Mouse (Mus musculus): ENCODE data around the gene Hist1h2bk. TPM values are rescaled to one million over a fixed set of nuclear protein-coding genes. Genes with fewer than 3 reads are reported as not detected.
A peak's percentile ranks its signal among the peaks of the same experiment; 100 is the strongest.
"Not testable (repeated sequence)": the region's sequence is repeated elsewhere in the genome, so short reads cannot be mapped to it uniquely, and the experiment has no call there.

Hist1h2bk gene
- 4.4 and 5.4 TPM in 2 replicates for polyA plus RNA-seq (2015; fragmentation: Nextera tagmentation; extraction: Ambion mirVana)

GRCm38 (mm10) chr13:22035267-22036148 is at the start of gene Hist1h2bk, which contains the start of gene Hist1h2ah:
TSS of gene Hist1h2bk (plus strand) at chr13:22035870.
TSS of gene Hist1h2ah (minus strand) at chr13:22035568.
- under 1% methylated on average over 25 of the region's 69 CpGs for WGBS (ENCODE audit: insufficient replicate concordance)
- Histone ChIP-seq H3K4me2 (peak within 1 kb of the TSS; percentile 75), H3K4me1 (replicated peaks) (peaks cover 57% of the 10 kb centered on the region), H3K27ac (replicated peaks) (peak within 1 kb of the TSS; percentile 100), H3K4me3 (replicated peaks) (peak within 1 kb of the TSS; percentile 58), H3K9ac (peak within 1 kb of the TSS; percentile 76)
- not testable (repeated sequence) for H3K36me3 ChIP-seq (replicated peaks); H3K9me3 ChIP-seq (replicated peaks); H3K27me3 ChIP-seq
- peak; percentile 91 for ATAC-seq (ENCODE audit: insufficient read depth)

GRCm38 (mm10) chr13:21992550-21992949 is 43.1 kb upstream of the Hist1h2bk start:
- no peak overlapping the region for H3K4me3 ChIP-seq (replicated peaks)
- no peaks in the 10 kb centered on the region for H3K36me3 ChIP-seq (replicated peaks)
- no peak overlapping the region for H3K4me2 ChIP-seq
- no peak overlapping the region for H3K27ac ChIP-seq (replicated peaks)
- H3K9ac ChIP-seq, result no peak overlapping the region
- 70% methylated on average over 5 of the region's 5 CpGs for WGBS (ENCODE audit: insufficient replicate concordance)
- H3K4me1 ChIP-seq (replicated peaks), result peaks cover 19% of the 10 kb centered on the region
- H3K27me3 ChIP-seq, result peaks cover 47% of the 10 kb centered on the region
- no peaks in the 10 kb centered on the region; the same call in 1 of the 2 replicates for H3K9me3 ChIP-seq (replicated peaks)
- no peak for ATAC-seq (ENCODE audit: insufficient read depth)

GRCm38 (mm10) chr13:21993957-21994738 is 41.5 kb upstream of the Hist1h2bk start:
- Histone ChIP-seq H3K27ac (replicated peaks) (no peak overlapping the region), H3K9ac (no peak overlapping the region), H3K4me3 (replicated peaks) (no peak overlapping the region; the same call in 1 of the 2 replicates), H3K4me1 (replicated peaks) (peaks cover 19% of the 10 kb centered on the region), H3K9me3 (replicated peaks) (no peaks in the 10 kb centered on the region; the same call in 1 of the 2 replicates), H3K36me3 (replicated peaks) (no peaks in the 10 kb centered on the region), H3K27me3 (peaks cover 61% of the 10 kb centered on the region), H3K4me2 (peak overlapping the region; percentile 71)
- ATAC-seq (ENCODE audit: insufficient read depth), result no peak
- WGBS (ENCODE audit: insufficient replicate concordance), result under 1% methylated on average over 22 of the region's 22 CpGs

GRCm38 (mm10) chr13:21994896-21995295 is 40.8 kb upstream of the Hist1h2bk start:
- 3% methylated on average over 8 of the region's 8 CpGs for WGBS (ENCODE audit: insufficient replicate concordance)
- H3K27me3 ChIP-seq, result peaks cover 69% of the 10 kb centered on the region
- no peaks in the 10 kb centered on the region for H3K36me3 ChIP-seq (replicated peaks)
- peaks cover 19% of the 10 kb centered on the region for H3K4me1 ChIP-seq (replicated peaks)
- no peaks in the 10 kb centered on the region; the same call in 1 of the 2 replicates for H3K9me3 ChIP-seq (replicated peaks)
- H3K27ac ChIP-seq (replicated peaks), result no peak overlapping the region
- no peak for ATAC-seq (ENCODE audit: insufficient read depth)
- H3K4me3 ChIP-seq (replicated peaks), result peak overlapping the region; percentile 52
- H3K4me2 ChIP-seq, result peak overlapping the region; percentile 71
- no peak overlapping the region for H3K9ac ChIP-seq

- Histone ChIP-seq H3K4me3 (replicated peaks) (peak overlapping the region; percentile 52), H3K9me3 (replicated peaks) (no peaks in the 10 kb centered on the region; the same call in 1 of the 2 replicates), H3K27ac (replicated peaks) (no peak overlapping the region), H3K4me1 (replicated peaks) (peaks cover 19% of the 10 kb centered on the region), H3K27me3 (peaks cover 74% of the 10 kb centered on the region), H3K9ac (no peak overlapping the region), H3K36me3 (replicated peaks) (no peaks in the 10 kb centered on the region), H3K4me2 (peak overlapping the region; percentile 71)
- under 1% methylated on average over 21 of the region's 21 CpGs for WGBS (ENCODE audit: insufficient replicate concordance)
- no peak for ATAC-seq (ENCODE audit: insufficient read depth)
Observed at GRCm38 (mm10) chr13:21995331-21995914, 40.2 kb upstream of the Hist1h2bk start.

- H3K27ac ChIP-seq (replicated peaks), result no peak overlapping the region
- H3K4me1 ChIP-seq (replicated peaks), result peaks cover 19% of the 10 kb centered on the region
- H3K36me3 ChIP-seq (replicated peaks), result no peaks in the 10 kb centered on the region
- no peaks in the 10 kb centered on the region; the same call in 1 of the 2 replicates for H3K9me3 ChIP-seq (replicated peaks)
- H3K27me3 ChIP-seq, result peaks cover 82% of the 10 kb centered on the region
- no peak overlapping the region for H3K9ac ChIP-seq
- WGBS (ENCODE audit: insufficient replicate concordance), result 1% methylated on average over 12 of the region's 12 CpGs
- H3K4me2 ChIP-seq, result peak overlapping the region; percentile 71
- no peak for ATAC-seq (ENCODE audit: insufficient read depth)
- peak overlapping the region; percentile 52 for H3K4me3 ChIP-seq (replicated peaks)
Observed at GRCm38 (mm10) chr13:21996101-21996839, 39.4 kb upstream of the Hist1h2bk start.

- Histone ChIP-seq H3K4me3 (replicated peaks) (peak overlapping the region; percentile 44), H3K36me3 (replicated peaks) (no peaks in the 10 kb centered on the region), H3K9me3 (replicated peaks) (no peaks in the 10 kb centered on the region), H3K27ac (replicated peaks) (no peak overlapping the region), H3K9ac (no peak overlapping the region), H3K4me1 (replicated peaks) (peaks cover 19% of the 10 kb centered on the region), H3K27me3 (peaks cover 87% of the 10 kb centered on the region), H3K4me2 (peak overlapping the region; percentile 71)
- WGBS (ENCODE audit: insufficient replicate concordance), result 1% methylated on average over 13 of the region's 13 CpGs
- no peak for ATAC-seq (ENCODE audit: insufficient read depth)
Observed at GRCm38 (mm10) chr13:21996840-21997185, 38.9 kb upstream of the Hist1h2bk start.

GRCm38 (mm10) chr13:21997201-21997820 is 38.4 kb upstream of the Hist1h2bk start:
- Histone ChIP-seq H3K9ac (no peak overlapping the region), H3K4me1 (replicated peaks) (peaks cover 19% of the 10 kb centered on the region), H3K9me3 (replicated peaks) (no peaks in the 10 kb centered on the region), H3K4me3 (replicated peaks) (peak overlapping the region; percentile 44), H3K27ac (replicated peaks) (no peak overlapping the region), H3K27me3 (peaks cover 92% of the 10 kb centered on the region), H3K36me3 (replicated peaks) (no peaks in the 10 kb centered on the region), H3K4me2 (peak overlapping the region; percentile 71)
- WGBS (ENCODE audit: insufficient replicate concordance), result 2% methylated on average over 21 of the region's 21 CpGs
- no peak for ATAC-seq (ENCODE audit: insufficient read depth)

GRCm38 (mm10) chr13:21997821-21998220 is 37.8 kb upstream of the Hist1h2bk start:
- Histone ChIP-seq H3K9me3 (replicated peaks) (no peaks in the 10 kb centered on the region), H3K4me3 (replicated peaks) (no peak overlapping the region), H3K9ac (no peak overlapping the region), H3K4me2 (peak overlapping the region; percentile 71; the same call in 1 of the 2 replicates), H3K27ac (replicated peaks) (no peak overlapping the region), H3K27me3 (peaks cover 95% of the 10 kb centered on the region), H3K4me1 (replicated peaks) (peaks cover 19% of the 10 kb centered on the region), H3K36me3 (replicated peaks) (no peaks in the 10 kb centered on the region)
- 13% methylated on average over 4 of the region's 4 CpGs for WGBS (ENCODE audit: insufficient replicate concordance)
- ATAC-seq (ENCODE audit: insufficient read depth), result no peak

GRCm38 (mm10) chr13:21998412-21998811 is 37.3 kb upstream of the Hist1h2bk start:
- 30% methylated on average over 3 of the region's 3 CpGs for WGBS (ENCODE audit: insufficient replicate concordance)
- ATAC-seq (ENCODE audit: insufficient read depth), result no peak
- H3K9me3 ChIP-seq (replicated peaks), result no peaks in the 10 kb centered on the region
- H3K4me2 ChIP-seq, result no peak overlapping the region
- no peak overlapping the region for H3K4me3 ChIP-seq (replicated peaks)
- H3K27me3 ChIP-seq, result peaks cover 97% of the 10 kb centered on the region
- no peak overlapping the region for H3K27ac ChIP-seq (replicated peaks)
- H3K9ac ChIP-seq, result no peak overlapping the region
- H3K36me3 ChIP-seq (replicated peaks), result no peaks in the 10 kb centered on the region
- H3K4me1 ChIP-seq (replicated peaks), result peaks cover 19% of the 10 kb centered on the region

All from liver, embryonic 15.5 days (tissue).